7 mouse cellular contexts compared by ENCODE assay signal in genomic region chr13:24639215-24640165, GRCm38 (mm10). TPM values are rescaled to one million over a fixed set of nuclear protein-coding genes. Genes with fewer than 3 reads are reported as not detected.
DNase-seq lines count a peak whose midpoint lies in the region; ATAC-seq lines count a peak whose summit lies in the region.

No protein-coding gene starts in this region.

- 13% methylated on average over 22 of the region's 22 CpGs for WGBS in forebrain, embryonic 13.5 days
- WGBS in intestine, embryonic 15.5 days = 19% methylated on average over 22 of the region's 22 CpGs

- ATAC-seq in forebrain, embryonic 13.5 days = peak; percentile 57
- ATAC-seq in intestine, embryonic 15.5 days = no peak; the same call in 1 of the 2 replicates

- peak overlapping the region; percentile 84 for H3K27ac ChIP-seq in forebrain, embryonic 13.5 days
- no peak overlapping the region for H3K27ac ChIP-seq in intestine, embryonic 15.5 days

- H3K4me1 ChIP-seq in forebrain, embryonic 13.5 days = peaks cover 38% of the 10 kb centered on the region
- peaks cover 12% of the 10 kb centered on the region; the same call in 1 of the 2 replicates for H3K4me1 ChIP-seq in intestine, embryonic 15.5 days (replicated peaks)

- no peaks in the 10 kb centered on the region for H3K36me3 ChIP-seq in forebrain, embryonic 13.5 days (ENCODE audit: poor library complexity, severe bottlenecking)
- no peaks in the 10 kb centered on the region for H3K36me3 ChIP-seq in intestine, embryonic 15.5 days

- 0 out of 2 replicates have a peak, but pooled peaks cover 4% of the 10 kb centered on the region for H3K27me3 ChIP-seq in forebrain, embryonic 13.5 days
- H3K27me3 ChIP-seq in intestine, embryonic 15.5 days (replicated peaks) = peaks cover 13% of the 10 kb centered on the region

- H3K9ac ChIP-seq in forebrain, embryonic 13.5 days = peak overlapping the region; percentile 75
- H3K9ac ChIP-seq in intestine, embryonic 15.5 days = peak overlapping the region; percentile 56; the same call in 1 of the 2 replicates

- H3K9me3 ChIP-seq in forebrain, embryonic 13.5 days (replicated peaks) = no peaks in the 10 kb centered on the region
- H3K9me3 ChIP-seq in intestine, embryonic 15.5 days = no peaks in the 10 kb centered on the region

- intact Hi-C loops in left cerebral cortex, postnatal 25 days (cut with DNase I) = loop anchor here (2.0 kb wide), 1 partner anchor 63 kb away; no protein-coding TSS in a partner anchor
- intact Hi-C loops in gastrocnemius, postnatal 36 days (cut with DNase I) = no loop called here

- peak overlapping the region; percentile 93 for H3K4me2 ChIP-seq in forebrain, embryonic 13.5 days
- peak overlapping the region; percentile 99 for H3K4me2 ChIP-seq in intestine, embryonic 15.5 days (replicated peaks)

- H3K4me3 ChIP-seq in forebrain, embryonic 13.5 days = peak overlapping the region; percentile 70
- peak overlapping the region; percentile 57 for H3K4me3 ChIP-seq in intestine, embryonic 15.5 days (replicated peaks)

- DNase-seq in left cerebral cortex, postnatal 25 days (ENCODE audit: low spot score in 2 of 2) = peak; percentile 17 to 32
- DNase-seq in left cerebral cortex, adult 8-10 months (ENCODE audit: low spot score in 2 of 2) = no peak
- peak; percentile 23 for DNase-seq in ZHBTc4 (ENCODE audit: low read depth, low spot score)
- peak; percentile 85 for DNase-seq in naive thymus-derived CD4-positive, alpha-beta T cell, adult 2 months (ENCODE audit: low read depth)
- DNase-seq in gastrocnemius, postnatal 36 days = no peak

RNA-seq across cellular contexts. Expression of gene Ripor2, which starts 57.5 kb away (rescaled TPM):
- 10 to 100 TPM; 65.7 to 68.9 TPM for total RNA-seq in left cerebral cortex, postnatal 25 days (2021)
- total RNA-seq in left cerebral cortex, adult 8-10 months (2022) = 10 to 100 TPM; 52.0 to 64.0 (median 60.2) TPM
- 15.8 and 20.0 TPM in 2 replicates for polyA plus RNA-seq in forebrain, embryonic 13.5 days (2015; fragmentation: Nextera tagmentation; extraction: Ambion mirVana)
- 1.7 and 1.9 TPM in 2 replicates for polyA plus RNA-seq in intestine, embryonic 15.5 days (2015; fragmentation: Nextera tagmentation; extraction: Ambion mirVana)
- 1 to 10 TPM; 2.5 to 5.4 TPM for total RNA-seq in gastrocnemius, postnatal 36 days (2021)

Comparison
In these comparisons a context has a peak if more than half of its experiments do, and no peak if none do; other contexts are left out.
1. DNase-seq: peak in left cerebral cortex, postnatal 25 days (2 of 2), ZHBTc4 (single experiment) and naive thymus-derived CD4-positive, alpha-beta T cell, adult 2 months (single experiment); none in left cerebral cortex, adult 8-10 months (0 of 2) and gastrocnemius, postnatal 36 days (0 of 2).
2. RNA of gene Ripor2, which starts 57.5 kb away (total RNA-seq): 65.7 to 68.9 TPM in left cerebral cortex, postnatal 25 days and 52.0 to 64.0 TPM in left cerebral cortex, adult 8-10 months; 2.5 to 5.4 TPM in gastrocnemius, postnatal 36 days; every median in the first group is over 4 times any median in the second.